Mouse (Mus musculus): ENCODE data around the gene Ddx31. TPM values are rescaled to one million over a fixed set of nuclear protein-coding genes. Genes with fewer than 3 reads are reported as not detected.

The Ddx31 gene
- total RNA-seq, 2 experiments from 2014 or later: 2.7 to 3.4 TPM

DNA sequence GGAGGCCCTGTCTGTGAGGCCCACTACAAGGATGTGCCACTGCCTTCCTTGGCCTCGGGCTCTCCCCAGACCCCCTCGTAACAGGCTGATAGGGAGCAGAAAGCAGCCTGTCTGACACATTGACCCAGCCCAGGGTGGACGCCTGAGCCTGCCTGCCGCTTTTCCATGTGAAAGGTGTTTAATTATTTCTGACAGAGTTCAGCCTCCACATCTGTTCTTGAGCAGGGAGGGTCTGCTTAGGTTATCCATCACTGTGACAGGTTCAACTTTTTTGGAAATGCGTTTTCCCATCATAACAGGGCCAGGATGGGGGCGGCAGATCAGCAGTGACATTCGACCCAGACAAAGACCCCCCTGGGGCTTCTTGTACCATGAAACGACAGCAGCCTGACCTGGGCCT is 112.8 kb downstream of the Ddx31 start:
- intact Hi-C loops (cut with DNase I): no loop called here
- no peak for DNase-seq (ENCODE audit: low spot score)

GRCm38 (mm10) chr2:28954595-28954994 is 114.4 kb downstream of the Ddx31 start:
- DNase-seq (ENCODE audit: low spot score): no peak
- intact Hi-C loops (cut with DNase I): no loop called here

Other genes with a start within 250 kb of the Ddx31 start
- not detected for gene Gfi1b, start 218.4 kb upstream of the Ddx31 start, total RNA-seq (2021)
- gene Tsc1, start 199.2 kb upstream of the Ddx31 start, total RNA-seq (2021): 10 to 100 TPM; 23.5 to 24.7 TPM
- under 1 TPM in 1 of 2 experiments, not detected in 1; 0.52 TPM for gene Spaca9, start 140.7 kb upstream of the Ddx31 start, total RNA-seq (2021)
- gene Ak8, start 140.2 kb upstream of the Ddx31 start, total RNA-seq (2021): not detected
- gene Gtf3c4, start within 50 bp of the Ddx31 start, total RNA-seq (2021): 10 to 100 TPM; 18.7 to 20.3 TPM
- gene Barhl1, start 76.3 kb downstream of the Ddx31 start, total RNA-seq (2021): not detected
- not detected for gene Cfap77, start 214.7 kb downstream of the Ddx31 start, total RNA-seq (2021)
- 1 to 10 TPM; 6.1 to 7.2 TPM for gene Ttf1, start 219.9 kb downstream of the Ddx31 start, total RNA-seq (2021)

Measured in heart, postnatal 25 days (tissue).